Mouse (Mus musculus) megakaryocyte progenitor cell, adult 5-6 weeks (primary cell): Measurements from ENCODE around the gene Ephb2. TPM values are rescaled to one million over a fixed set of nuclear protein-coding genes. Genes with fewer than 3 reads are reported as not detected.
A peak's percentile ranks its signal among the peaks of the same experiment; 100 is the strongest.

ENCODE experiments used
- ATAC-seq: replicated peaks from 2 replicates; pipeline ENCODE4 v1.8.0; 2016; ENCODE audit warnings: mild to moderate bottlenecking, moderate TSS enrichment, inconsistent platforms; ENCODE audit not compliant: poor library complexity
- total RNA-seq, 2 experiments: library from RNA; stranded (forward) in 1 of 2; stranded (reverse) in 1 of 2; fragments of 157-497, 149-512 nt in 1 of 2; fragments of 200-1000 nt in 1 of 2; gene quantifications; 2 replicates each; pipeline versions ENCODE4 v1.2.3 to v1.2.4; 2015 to 2017

The Ephb2 gene
- total RNA-seq, 2 experiments from 2014 or later: 1.2 to 3.0 TPM

GRCm38 (mm10) chr4:136665068-136665467 lies 170.7 kb downstream of the Ephb2 start:
- ATAC-seq: peak; percentile 46

- ATAC-seq: 0 out of 2 replicates have a peak, but pooled peaks have one; percentile 19
Measured at GRCm38 (mm10) chr4:136657914-136658313, 177.9 kb downstream of the Ephb2 start.

- 0 out of 2 replicates have a peak, but pooled peaks have one; percentile 15 for ATAC-seq
Measured at GRCm38 (mm10) chr4:136653692-136654234, 182.0 kb downstream of the Ephb2 start.

- ATAC-seq: peak; percentile 30
Measured at GRCm38 (mm10) chr4:136653019-136653418, 182.8 kb downstream of the Ephb2 start.

- ATAC-seq: no peak
Measured at GRCm38 (mm10) chr4:136652528-136652910, 183.3 kb downstream of the Ephb2 start.

- ATAC-seq: no peak
Measured at GRCm38 (mm10) chr4:136651882-136652527, 183.8 kb downstream of the Ephb2 start.

- peak; percentile 66 for ATAC-seq
Measured at GRCm38 (mm10) chr4:136651357-136651811, 184.4 kb downstream of the Ephb2 start.

GRCm38 (mm10) chr4:136650261-136650660 lies 185.5 kb downstream of the Ephb2 start:
- no peak for ATAC-seq

GRCm38 (mm10) chr4:136649480-136650196 lies 186.2 kb downstream of the Ephb2 start:
- ATAC-seq: no peak

GRCm38 (mm10) chr4:136648922-136649479 lies 186.8 kb downstream of the Ephb2 start:
- peak; percentile 82 for ATAC-seq

GRCm38 (mm10) chr4:136638890-136639289 lies 196.9 kb downstream of the Ephb2 start:
- peak; percentile 74 for ATAC-seq

GRCm38 (mm10) chr4:136638230-136638750 lies 197.5 kb downstream of the Ephb2 start:
- no peak for ATAC-seq

- ATAC-seq: peak; percentile 33
Measured at GRCm38 (mm10) chr4:136637563-136638229, 198.1 kb downstream of the Ephb2 start.

- no peak for ATAC-seq
Measured at GRCm38 (mm10) chr4:136636983-136637562, 198.7 kb downstream of the Ephb2 start.

- ATAC-seq: no peak
Measured at GRCm38 (mm10) chr4:136636511-136636910, 199.3 kb downstream of the Ephb2 start.

- ATAC-seq: no peak
Measured at GRCm38 (mm10) chr4:136635995-136636394, 199.8 kb downstream of the Ephb2 start.

- ATAC-seq: no peak
Measured at GRCm38 (mm10) chr4:136631237-136631994, 204.4 kb downstream of the Ephb2 start.

GRCm38 (mm10) chr4:136626590-136626989 lies 209.2 kb downstream of the Ephb2 start:
- peak; percentile 44 for ATAC-seq

GRCm38 (mm10) chr4:136622388-136622787 lies 213.4 kb downstream of the Ephb2 start, which contains the start of gene Lactbl1:
Gene Lactbl1, plus strand, starts transcription at chr4:136622621.
- ATAC-seq: no peak

- ATAC-seq: no peak
Measured at GRCm38 (mm10) chr4:136621956-136622355, 213.8 kb downstream of the Ephb2 start.
